Mouse (Mus musculus) urinary bladder, postnatal 4 days (tissue): ENCODE measurements around the gene Cdsn.

Source experiments
- DNase-seq, 2 experiments: peaks; one replicate each; pipeline ENCODE4 v3.0.0; 2021 to 2022; ENCODE audit warnings: low spot score in 2 of 2

The Cdsn gene

DNA sequence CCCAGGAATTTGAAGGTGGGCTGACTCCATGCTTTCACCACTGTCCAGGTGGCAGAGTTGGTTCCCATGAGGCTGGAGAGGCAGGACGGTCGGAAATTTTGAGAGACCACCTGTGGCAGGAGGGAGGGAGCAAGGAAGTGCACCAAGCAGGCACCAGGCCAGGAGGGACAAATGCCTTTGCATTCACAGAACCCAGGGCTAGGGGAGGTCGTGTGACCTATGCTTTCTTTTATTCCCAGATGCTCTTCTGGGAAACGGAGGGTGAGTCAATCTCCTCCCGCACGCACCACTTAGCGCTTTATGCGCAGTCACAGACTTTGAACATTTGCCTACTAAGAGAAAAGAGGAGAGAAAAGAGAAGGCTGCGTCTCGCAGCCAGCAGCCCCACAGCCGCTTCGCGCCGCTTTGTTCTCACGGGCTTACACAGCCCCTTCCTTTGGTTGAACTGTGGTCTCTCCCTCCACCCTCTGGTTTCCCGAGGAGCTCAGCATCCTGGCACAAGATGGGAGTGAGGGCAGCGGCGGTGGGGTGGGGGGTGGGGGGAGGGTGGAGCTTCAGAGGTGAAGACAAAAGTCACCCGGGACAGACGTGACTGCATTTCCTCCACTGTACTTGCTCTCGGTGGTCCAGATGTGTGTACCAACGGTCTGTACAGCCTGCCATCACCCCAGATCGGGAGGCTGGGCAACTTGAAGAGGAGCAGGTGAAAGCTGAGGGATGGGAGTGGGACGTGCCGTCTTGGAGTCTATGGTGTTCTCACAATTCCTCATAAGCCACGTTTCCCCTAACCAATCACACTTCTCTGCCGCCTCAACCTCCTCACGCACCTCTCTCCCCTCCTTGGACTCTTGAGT is 17.4 kb downstream of the Cdsn start:
- no peak for DNase-seq

DNA sequence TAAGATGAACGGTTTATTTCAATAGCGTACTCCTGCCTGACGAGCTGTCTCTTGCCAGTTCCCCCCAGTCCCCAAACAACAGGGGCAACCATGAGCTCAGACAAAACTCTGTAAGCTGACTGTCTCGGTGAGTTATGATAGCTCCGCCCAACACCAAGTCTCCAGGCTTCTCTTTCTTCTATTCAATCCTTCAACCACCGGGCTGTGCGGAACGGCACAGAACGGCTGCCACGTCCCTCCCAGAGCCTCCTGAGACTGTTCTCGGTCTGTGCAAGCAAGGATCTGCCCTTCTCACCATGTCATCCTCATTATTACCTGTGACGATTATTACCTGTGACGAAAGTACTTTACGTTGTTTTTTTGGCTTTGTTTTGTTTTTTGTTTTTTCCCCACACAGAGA is 18.9 kb downstream of the Cdsn start:
- no peak for DNase-seq

DNA sequence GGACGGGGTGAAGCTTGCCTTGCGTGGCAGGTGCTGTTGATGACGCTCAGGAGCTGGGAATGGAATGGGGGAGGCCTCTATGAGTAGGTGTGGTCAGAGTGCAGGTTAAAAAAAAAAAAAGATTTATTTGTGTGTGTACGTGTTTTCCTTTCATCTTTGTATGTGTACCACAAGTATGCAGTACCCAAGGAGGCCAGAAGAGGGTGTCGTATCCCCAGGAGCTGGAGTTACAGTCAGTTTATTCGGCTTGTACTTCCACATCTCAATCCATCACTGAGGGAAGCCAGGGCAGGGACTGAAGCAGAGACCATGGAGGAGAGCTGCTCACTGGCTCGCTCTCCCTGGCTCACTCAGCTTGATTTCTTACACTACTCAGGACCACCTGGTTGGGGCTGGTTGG is 19.5 kb downstream of the Cdsn start:
- no peak for DNase-seq

DNA sequence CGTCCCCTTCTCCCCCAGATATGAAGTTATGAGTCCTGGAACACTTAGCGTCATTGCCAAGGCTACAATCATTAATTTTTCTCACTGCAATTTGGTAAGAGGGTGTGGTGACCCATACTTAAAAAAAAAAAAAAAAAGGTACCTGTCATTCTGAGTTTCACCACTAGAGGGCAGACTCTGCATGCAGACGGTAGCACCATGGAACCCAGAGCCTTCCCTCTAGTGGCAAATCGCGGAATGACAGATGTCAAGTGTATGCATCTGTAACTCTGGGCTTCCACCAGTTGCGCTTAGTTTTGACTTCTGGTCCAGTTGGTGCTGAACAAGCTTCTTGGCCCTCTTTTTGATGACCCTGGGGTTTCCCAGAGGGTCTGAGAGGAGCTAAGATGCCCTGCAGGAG is 26.3 kb downstream of the Cdsn start:
- DNase-seq = peak; percentile 61 to 79

DNA sequence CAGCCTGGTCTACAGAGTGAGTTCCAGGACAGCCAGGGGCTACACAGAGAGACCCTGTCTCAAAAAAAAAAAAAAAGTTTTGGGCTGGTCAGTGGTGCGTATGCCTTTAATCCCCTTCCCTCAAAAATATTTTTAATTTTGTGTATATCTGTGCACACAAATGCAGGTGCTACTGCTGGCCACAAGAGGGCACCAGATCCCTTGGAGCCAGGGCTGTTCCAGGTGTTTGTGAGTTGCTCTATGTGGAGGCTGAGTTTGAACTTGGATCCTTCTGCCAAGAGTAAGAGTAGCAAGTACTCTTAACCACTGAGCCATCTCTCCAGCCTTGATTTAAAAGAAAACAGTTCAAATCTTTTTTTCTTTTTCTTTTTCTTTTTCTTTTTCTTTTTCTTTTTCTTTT is 31.0 kb downstream of the Cdsn start:
- no peak for DNase-seq

DNA sequence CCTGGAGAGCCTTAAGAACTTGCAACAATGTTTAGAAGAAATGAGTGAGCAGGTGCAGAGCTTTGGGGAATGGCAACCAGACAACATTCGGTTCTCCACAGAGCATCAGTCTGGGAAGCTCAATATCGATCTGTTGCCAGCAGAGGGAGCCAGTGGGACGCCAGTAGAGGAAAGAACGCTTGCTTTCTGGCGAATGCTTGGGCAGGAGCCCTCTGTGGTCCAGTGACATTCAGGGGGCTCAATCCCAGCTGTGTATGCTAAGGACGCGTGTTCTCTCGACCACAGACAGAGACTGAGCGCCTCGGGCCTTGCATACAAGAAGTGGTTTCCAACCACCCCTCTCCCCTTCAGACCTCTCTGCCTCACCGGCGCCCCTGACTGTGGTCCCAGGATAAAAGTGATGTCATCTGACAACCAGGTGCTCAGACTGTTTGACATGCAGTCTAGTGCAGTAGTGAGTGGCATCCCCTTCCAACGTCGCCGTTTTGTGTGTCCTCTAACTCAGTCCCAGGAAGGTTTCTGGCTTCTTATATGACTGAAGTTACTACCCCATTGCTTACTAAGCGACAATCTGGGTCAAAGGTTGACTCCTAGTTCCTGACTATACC is 32.5 kb downstream of the Cdsn start:
- DNase-seq = peak; percentile 68 to 85

DNA sequence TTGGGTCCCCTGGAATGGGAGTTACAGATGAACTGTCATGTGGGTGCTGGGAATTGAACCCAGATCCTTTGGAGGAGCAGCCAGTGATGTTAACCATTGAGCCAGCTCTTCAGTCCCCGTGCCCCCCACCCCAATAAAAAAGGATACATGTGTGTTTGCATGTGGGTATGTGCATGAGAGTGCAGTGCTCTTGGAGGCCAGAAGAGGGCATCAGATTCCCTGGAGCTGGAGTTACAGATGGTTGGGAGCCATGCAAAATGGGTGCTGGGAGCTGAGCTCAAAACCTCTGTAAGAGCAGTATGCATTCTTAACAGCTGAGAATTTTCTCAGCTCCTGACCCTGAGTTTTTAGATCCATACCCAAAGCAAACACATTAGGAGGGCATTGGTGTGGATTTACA is 35.4 kb downstream of the Cdsn start:
- no peak for DNase-seq

DNA sequence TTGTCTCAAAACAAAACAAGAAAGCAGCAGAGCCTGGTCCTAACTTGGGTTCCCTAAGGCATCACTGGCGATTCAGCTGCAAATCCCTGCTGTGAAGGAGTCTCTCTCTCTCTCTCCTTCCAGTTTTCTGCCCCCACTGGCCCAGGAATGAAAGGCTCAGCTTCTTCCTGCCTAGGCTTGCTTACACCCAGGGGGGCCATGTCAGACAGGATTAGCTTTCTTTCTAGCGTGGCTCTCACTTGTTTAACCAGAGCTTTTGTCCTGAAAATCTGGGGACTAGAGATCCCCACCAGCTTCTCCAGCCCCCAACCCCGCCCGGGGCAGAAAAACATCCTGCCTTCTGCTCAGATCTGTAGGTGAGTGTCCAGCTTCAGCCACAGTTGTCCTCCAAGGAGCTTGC is 36.5 kb downstream of the Cdsn start:
- no peak for DNase-seq

DNA sequence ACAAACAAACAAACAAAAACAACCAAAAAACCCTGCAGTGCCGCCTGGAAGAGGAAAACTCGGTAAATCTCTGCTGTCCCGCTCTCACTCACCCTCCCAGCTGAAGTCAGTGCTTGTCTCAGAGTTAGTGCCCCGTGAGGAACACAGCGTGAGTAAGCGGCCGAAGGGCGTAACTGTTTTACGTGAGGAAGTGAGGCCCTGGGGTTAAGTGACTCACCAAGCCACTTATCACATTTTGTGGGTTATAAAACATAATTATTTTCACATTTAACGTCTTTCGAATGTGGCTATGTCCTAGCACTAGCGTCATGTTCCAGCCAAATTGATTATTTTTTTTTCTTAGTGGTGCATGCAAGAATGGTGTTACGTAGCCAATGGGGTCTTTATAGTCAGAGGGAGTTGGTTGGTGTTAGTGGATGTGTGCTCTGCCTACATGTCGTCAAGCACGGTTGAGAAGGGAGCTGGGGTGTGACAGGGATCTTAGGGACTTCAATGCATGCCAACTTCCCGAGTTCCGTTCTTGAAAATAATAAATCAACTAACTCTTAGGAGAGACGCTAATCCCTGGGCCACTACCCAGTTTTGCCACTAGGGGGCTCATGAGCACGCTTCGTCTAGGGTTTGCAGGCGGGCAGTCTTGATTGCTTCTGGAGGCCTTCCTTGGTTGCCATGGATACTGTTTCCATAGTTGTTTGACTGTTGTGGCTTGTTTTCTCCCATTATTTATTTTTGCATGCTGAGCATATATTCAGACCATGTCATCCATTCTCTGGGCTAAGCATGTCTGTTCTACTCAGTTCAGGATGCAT is 38.7 kb downstream of the Cdsn start:
- peak; percentile 67 to 89 for DNase-seq

DNA sequence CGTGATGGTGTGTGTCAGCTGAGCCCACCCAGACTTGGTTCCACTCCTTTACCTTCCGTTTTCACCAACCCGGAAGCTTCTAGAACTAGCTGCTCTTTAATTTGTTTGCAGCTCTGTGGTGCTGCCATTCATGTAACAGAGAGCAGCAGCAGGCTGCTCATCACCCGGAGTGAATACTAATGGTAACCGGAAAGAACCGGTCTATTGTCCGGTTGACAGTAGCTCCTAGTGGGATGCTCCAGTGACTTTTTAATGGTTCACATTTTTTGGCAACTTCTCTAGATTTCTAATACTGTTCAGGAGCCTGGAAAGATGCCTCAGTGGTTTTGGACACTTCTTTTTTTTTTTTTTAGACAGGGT is 39.3 kb downstream of the Cdsn start:
- no peak for DNase-seq

DNA sequence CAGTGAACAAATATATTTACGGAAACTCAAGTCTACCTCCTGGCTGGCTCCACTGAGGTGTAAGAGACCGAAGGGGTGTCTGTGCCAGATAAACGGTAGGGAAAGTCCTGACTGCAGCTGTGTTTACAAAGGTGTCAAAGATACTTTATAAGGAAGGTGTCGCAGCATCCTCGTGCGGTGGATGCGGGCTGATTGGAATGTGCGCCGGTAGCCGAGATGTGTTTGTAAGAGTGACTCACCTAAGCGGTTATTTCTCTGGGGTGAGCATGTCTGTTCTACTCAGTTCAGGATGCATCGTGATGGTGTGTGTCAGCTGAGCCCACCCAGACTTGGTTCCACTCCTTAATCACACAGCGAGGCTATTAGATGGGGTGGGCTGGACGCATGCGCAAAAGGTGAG is 39.8 kb downstream of the Cdsn start:
- no peak for DNase-seq

DNA sequence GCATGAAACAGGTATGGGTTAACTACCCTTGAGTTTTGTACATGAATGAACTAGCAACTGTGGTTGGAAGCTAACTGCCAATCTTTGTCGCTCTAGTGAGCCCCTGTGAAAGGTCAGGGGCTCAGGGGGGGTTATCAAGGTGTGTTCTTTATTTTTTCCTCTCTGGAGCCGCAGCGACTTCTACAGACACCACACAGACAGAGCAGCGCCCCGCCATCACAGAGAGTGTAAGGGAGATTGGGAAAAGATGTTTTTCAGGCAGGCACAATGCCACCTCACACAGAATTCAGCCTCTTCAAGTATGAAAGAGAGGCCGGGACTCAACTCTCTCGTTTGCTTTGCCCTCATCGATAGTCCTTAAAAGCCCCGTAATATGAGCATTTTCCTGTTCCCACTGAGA is 40.2 kb downstream of the Cdsn start:
- DNase-seq = no peak

DNA sequence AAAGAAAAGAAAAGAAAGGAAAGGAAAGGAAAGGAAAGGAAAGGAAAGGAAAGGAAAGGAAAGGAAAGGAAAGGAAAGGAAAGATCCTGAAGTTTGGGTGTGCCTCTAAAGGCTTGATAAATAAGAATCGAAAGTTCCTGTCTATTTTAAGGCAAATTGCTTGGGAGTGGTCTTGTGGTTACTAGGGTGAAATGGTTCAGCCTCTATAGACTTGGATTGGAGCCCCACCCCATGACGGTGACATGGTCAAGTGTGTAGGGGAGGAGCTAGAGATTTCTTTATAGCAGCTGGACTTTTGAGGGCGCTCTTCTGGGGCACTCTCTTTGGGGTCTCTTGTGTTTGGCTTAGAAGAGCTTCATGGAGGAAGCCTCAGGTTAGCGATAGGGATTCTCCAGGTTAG is 41.9 kb downstream of the Cdsn start:
- no peak for DNase-seq

DNA sequence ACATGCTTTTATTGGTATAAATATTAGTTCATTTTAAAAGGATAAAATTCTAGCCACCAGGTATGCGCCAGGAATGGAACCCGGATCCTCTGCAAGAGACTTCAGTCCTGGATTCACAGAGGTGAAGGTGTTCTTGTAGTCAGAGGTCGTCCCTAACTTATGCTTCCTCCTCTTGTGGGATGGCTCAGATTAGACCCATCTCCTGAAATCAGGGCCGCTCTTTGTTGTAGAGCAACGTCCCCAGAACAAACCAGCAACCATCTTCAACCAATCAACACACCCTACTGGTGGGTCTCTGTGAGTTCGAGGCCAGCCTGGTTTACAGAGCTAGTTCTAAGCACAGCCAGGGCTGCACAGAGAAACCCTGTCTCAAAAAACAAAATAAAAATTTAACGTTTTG is 42.5 kb downstream of the Cdsn start:
- DNase-seq = no peak

DNA sequence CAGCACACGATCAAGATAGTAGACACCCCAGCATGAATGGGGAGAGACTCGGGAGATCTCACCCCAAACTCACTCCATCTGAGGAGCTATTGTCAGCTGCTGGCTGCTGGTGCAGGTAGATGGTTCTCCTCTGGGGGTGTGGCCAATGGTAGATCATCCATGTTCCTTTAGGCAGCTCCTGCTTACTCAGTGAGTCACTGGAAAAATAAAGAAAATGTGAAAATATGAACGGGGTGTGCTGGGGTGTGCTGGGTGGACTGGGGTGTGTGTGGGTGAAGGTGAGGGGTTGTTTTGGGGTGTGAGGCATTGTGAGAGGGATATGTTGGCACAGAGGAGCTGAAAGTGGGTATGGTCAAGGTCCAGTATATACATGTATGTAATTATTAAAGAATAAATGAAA is 45.5 kb downstream of the Cdsn start:
- no peak for DNase-seq

DNA sequence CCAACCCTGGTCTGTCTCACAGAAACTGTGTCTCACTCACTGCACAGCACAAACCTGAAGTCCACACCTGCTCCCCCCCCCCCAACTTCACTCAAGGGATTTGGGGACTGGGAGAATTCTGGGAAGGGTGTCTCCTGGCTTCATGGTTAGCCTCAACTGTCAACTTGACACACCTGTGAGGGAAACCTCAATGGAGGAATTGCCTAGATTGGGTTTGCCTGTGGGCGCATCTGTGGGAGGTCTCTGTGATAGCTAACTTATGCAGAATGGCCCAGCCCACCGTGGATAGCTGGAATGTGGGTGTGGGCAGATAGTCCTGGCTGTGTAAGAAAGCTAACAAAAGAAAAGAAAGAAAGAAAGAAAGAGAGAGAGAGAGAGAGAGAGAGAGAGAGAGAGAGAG is 49.3 kb downstream of the Cdsn start, which contains the start of gene Sfta2:
Gene Sfta2 (plus strand): TSS at position 301 of the 400 bp plus-strand sequence.
- DNase-seq = no peak

DNA sequence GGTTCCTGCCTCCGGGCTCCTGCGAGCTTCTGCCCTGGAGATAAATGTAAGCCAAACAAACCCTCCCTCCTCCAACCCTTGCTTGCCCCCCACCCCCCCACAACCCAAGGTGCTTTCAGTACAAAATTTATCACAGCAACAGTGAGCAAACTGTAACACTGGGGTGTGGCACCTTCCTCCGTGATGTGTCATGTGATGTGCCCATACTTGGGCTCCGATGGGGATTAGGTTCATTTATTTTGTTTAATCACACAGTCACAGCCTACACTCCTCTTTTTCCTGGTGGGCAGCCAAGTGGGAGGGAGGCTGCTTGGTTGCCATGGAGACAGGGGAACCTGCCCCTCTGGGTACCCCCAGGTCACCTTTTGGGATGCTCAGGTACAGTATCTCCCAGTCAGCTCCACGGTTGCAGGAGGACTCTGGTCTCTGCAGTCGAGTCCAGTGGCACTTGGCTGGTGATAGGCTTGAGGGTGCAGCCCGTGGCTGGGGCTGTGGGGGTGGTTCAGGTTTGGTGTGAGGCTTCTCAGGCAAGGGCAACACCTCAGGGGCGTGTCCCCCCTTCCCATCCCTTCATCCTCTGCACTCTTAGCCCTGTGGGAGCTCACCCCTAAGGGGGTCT is 49.9 kb downstream of the Cdsn start:
- no peak for DNase-seq
